Mouse (Mus musculus) midbrain, embryonic 15.5 days (tissue): ENCODE measurements around the gene Scn3a. TPM values are rescaled to one million over a fixed set of nuclear protein-coding genes. Genes with fewer than 3 reads are reported as not detected.
A peak's percentile ranks its signal among the peaks of the same experiment; 100 is the strongest.

ENCODE experiments used
- ATAC-seq: fragments of 200-750 bp; cut with Nextera tagmentation; replicated peaks from 2 replicates; pipeline ENCODE4 v1.8.0; 2017; ENCODE audit warnings: moderate TSS enrichment
- H3K27ac ChIP-seq: fragments of 300-500 bp; sonication (generic); 2 replicates; pipeline ENCODE4 v1.5.1; 2015; ENCODE audit warnings: mild to moderate bottlenecking, inconsistent platforms
- H3K27me3 ChIP-seq: fragments of 300-500 bp; sonication (generic); replicated peaks from 2 replicates; pipeline ENCODE4 v1.6.1; 2015; ENCODE audit warnings: inconsistent platforms
- H3K36me3 ChIP-seq: fragments of 300-500 bp; sonication (generic); replicated peaks from 2 replicates; pipeline ENCODE4 v1.6.1; 2015; ENCODE audit warnings: inconsistent platforms
- H3K4me1 ChIP-seq: fragments of 300-500 bp; sonication (generic); 2 replicates; pipeline ENCODE4 v1.6.1; 2015; ENCODE audit warnings: inconsistent platforms
- H3K4me2 ChIP-seq: fragments of 300-500 bp; sonication (generic); 2 replicates; pipeline ENCODE4 v1.6.1; 2015; ENCODE audit warnings: inconsistent platforms, mild to moderate bottlenecking, moderate library complexity
- H3K4me3 ChIP-seq: fragments of 300-500 bp; sonication (generic); 2 replicates; pipeline ENCODE4 v1.5.1; 2015; ENCODE audit warnings: mild to moderate bottlenecking, inconsistent platforms
- H3K9ac ChIP-seq: fragments of 300-500 bp; sonication (generic); 2 replicates; pipeline ENCODE4 v1.6.1; 2015; ENCODE audit warnings: mild to moderate bottlenecking, inconsistent platforms
- H3K9me3 ChIP-seq: fragments of 300-500 bp; sonication (generic); 2 replicates; pipeline ENCODE4 v1.6.1; 2016; ENCODE audit warnings: inconsistent platforms
- WGBS: fragments of 180-500 bp; shearing (Covaris S2); methylation state at CpG from one replicate; pipeline ENCODE4 v1.1.7; 2015; ENCODE audit warnings: mixed read lengths; 5-methylcytosine and 5-hydroxymethylcytosine counted together
- polyA plus RNA-seq: library from polyadenylated mRNA; unstranded; fragments of >200 nt; fragmentation: Nextera tagmentation; extraction: Ambion mirVana; gene quantifications from 2 replicates; pipeline ENCODE4 v1.2.1, GENCODE M21; 2015

Gene Scn3a
- polyA plus RNA-seq, 1 experiment from 2014 or later, result 71.7 TPM

DNA sequence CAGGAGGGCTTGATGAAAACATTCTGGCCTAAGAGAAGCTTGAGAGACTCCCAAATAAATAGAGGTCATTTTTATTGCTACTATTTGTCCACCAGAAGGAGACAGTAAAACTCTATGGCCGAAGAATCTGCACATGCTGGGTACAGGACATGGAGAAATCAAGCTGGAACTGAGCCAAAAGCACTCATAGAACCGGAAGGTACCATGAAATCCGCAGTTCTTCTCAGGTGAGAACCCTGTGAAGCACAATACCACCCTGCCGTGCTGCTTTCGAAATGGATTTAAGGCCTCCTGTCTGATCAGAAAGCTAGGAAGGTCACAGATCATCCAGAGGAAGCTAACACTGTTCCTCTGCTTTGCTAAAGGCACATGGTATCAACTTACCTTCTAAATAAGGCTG lies 143.9 kb downstream of the Scn3a start:
- ATAC-seq, result 0 out of 2 replicates have a peak, but pooled peaks have one; percentile 22
- Histone ChIP-seq H3K36me3 (no peaks in the 10 kb centered on the region), H3K9me3 (no peaks in the 10 kb centered on the region), H3K4me3 (no peak overlapping the region), H3K9ac (no peak overlapping the region), H3K27me3 (no peaks in the 10 kb centered on the region), H3K4me1 (peaks cover 17% of the 10 kb centered on the region), H3K4me2 (no peak overlapping the region), H3K27ac (no peak overlapping the region)
- WGBS, result 65% methylated on average over 5 of the region's 5 CpGs

DNA sequence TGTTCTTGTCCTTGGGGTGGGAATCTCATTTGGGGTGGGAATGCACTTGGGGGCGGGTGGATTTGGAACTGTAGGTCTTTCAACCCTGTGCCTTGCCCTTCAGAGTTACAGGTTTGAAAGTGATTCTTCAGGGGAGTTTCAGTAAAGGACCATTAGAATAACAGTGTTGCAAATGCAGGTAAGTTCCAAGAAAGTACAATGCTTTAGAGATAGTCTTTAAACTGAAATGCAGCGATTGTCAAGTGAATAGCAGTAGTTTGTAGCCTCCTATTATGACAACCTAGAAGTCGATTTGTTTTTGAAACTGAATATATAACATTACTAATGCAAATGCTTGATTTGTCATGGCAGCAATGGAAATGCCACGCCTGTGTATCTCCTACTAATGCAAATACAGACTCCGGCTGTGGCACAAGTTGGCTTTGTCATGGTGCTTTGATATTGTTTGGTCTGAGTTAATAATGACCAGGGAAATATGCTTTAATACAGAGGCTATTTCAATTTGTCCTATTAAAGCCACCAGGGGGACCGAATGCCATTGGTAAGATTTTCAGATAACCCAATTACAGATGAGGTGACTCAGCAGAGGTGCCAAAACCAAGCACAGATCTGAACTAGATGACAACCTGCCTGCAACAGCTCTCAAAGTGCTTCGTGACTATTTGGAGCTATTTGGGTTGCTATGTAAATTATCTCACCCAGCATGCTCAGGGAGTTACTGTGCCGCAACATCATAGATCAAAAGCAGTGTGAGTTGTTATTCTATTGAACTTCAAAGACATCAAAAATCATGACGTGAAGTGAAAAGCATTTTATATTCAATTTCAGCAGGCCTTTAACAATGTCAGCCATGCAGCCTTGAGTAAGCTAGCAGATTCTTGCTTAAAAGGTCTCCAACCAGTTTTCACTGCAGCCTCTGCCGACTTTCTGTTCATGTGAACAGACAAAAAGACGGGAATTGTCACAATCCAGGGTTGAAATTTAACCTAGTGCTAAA lies 145.9 kb downstream of the Scn3a start:
- H3K4me1 ChIP-seq, result peaks cover 19% of the 10 kb centered on the region
- no peaks in the 10 kb centered on the region for H3K9me3 ChIP-seq
- H3K27ac ChIP-seq, result peak overlapping the region; percentile 67
- ATAC-seq, result peak; percentile 88
- WGBS, result 38% methylated on average over 11 of the region's 11 CpGs
- H3K4me3 ChIP-seq, result no peak overlapping the region
- H3K4me2 ChIP-seq, result no peak overlapping the region
- H3K36me3 ChIP-seq, result no peaks in the 10 kb centered on the region
- no peaks in the 10 kb centered on the region for H3K27me3 ChIP-seq
- no peak overlapping the region for H3K9ac ChIP-seq

DNA sequence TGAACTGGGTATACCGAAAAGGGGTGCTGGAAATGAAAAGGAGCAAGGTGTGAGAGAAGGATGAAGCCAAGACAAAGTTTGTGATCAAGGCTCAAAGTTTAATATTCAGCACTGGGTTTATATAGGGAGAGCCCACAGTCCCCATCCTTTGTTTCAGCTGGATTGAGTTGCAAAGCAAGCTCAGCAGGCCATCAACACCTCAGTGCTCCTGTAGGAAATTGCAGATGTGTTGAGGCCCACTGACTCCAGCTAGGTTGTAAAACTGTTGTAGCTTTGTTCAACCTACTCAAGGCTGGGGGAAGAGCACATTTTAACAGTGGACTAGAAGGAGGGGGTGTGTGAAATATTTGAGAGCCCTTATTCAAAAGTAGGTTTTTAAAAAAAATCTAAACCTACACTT lies 148.8 kb downstream of the Scn3a start:
- Histone ChIP-seq H3K4me3 (no peak overlapping the region), H3K9me3 (no peaks in the 10 kb centered on the region), H3K4me2 (no peak overlapping the region), H3K9ac (no peak overlapping the region), H3K27me3 (no peaks in the 10 kb centered on the region), H3K36me3 (no peaks in the 10 kb centered on the region), H3K4me1 (peaks cover 42% of the 10 kb centered on the region), H3K27ac (no peak overlapping the region)
- ATAC-seq, result no peak
- 76% methylated on average over 1 of the region's 1 CpGs for WGBS

DNA sequence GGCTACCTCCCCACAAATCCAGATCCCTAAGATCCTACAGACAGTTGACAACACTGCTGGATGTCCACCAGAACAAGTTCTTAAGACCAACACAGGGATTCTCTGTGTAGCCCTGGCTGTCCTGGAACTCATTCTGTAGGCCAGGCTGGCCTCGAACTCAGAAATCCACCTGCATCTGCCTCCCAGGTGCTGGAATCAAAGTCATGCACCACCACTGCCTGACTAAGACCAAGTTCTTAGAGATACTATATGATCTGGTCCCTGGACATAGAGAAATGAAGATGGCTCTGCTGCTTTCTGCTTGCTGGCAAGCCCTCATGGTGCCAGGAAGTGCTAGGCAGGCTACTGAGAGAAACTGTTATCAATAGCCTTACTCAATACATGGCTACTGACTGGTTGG lies 150.9 kb downstream of the Scn3a start:
- H3K9ac ChIP-seq, result no peak overlapping the region
- H3K4me2 ChIP-seq, result no peak overlapping the region
- WGBS, result 98% methylated on average over 1 of the region's 1 CpGs
- peaks cover 32% of the 10 kb centered on the region for H3K4me1 ChIP-seq
- H3K9me3 ChIP-seq, result no peaks in the 10 kb centered on the region
- no peaks in the 10 kb centered on the region for H3K36me3 ChIP-seq
- ATAC-seq, result no peak
- no peak overlapping the region for H3K4me3 ChIP-seq
- peak overlapping the region; percentile 91 for H3K27ac ChIP-seq
- no peaks in the 10 kb centered on the region for H3K27me3 ChIP-seq

DNA sequence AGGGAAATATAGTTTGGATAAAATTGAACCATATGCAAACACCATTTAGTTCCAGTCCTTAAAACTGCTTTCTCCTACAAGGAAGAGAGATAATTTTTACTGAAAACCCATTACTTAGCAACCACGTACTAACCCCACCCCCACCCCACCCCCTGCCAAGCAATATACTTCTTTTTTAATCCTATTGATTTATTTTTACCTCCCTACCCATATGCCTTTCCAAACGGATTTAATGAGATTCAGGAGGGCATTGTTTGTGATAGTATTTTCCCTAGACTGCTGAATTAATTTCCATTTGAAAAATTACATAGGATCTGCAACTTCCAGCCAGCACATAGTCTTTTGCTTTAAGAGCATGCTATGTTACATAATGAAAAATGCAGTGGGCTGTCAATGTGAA lies 152.1 kb downstream of the Scn3a start:
- H3K4me3 ChIP-seq, result no peak overlapping the region; the same call in 1 of the 2 replicates
- no peaks in the 10 kb centered on the region for H3K9me3 ChIP-seq
- H3K36me3 ChIP-seq, result no peaks in the 10 kb centered on the region
- ATAC-seq, result peak; percentile 32
- WGBS, result 0% methylated on average over 2 of the region's 2 CpGs
- peaks cover 28% of the 10 kb centered on the region for H3K4me1 ChIP-seq
- no peak overlapping the region for H3K9ac ChIP-seq
- H3K27me3 ChIP-seq, result no peaks in the 10 kb centered on the region
- peak overlapping the region; percentile 91 for H3K27ac ChIP-seq
- H3K4me2 ChIP-seq, result peak overlapping the region; percentile 52

DNA sequence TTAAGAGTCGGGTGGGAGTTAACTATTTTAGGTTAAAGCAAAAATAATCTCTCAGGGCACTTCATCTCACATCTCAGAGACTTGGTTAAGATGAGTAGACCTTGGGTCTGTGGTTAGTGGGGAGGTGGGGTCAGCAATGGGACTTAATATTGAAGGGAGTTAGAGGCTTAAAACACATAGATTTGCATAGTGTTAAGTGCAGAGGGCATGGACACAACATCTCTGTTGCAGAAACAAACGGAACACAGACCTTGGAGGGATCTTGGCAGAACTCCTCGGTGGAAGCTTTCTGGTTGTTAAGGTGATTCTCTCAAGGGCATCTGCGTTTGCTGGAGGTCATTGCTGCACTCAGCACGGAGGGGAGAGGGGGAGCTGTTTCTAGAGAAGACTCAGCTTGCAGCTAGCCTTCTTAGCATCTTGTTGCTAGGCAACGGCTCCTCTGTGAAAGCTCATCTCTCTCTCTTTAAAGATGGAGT lies 152.6 kb downstream of the Scn3a start:
- Histone ChIP-seq H3K9ac (no peak overlapping the region), H3K27ac (peak overlapping the region; percentile 91), H3K4me2 (peak overlapping the region; percentile 52), H3K4me1 (peaks cover 28% of the 10 kb centered on the region), H3K27me3 (no peaks in the 10 kb centered on the region), H3K36me3 (no peaks in the 10 kb centered on the region), H3K9me3 (no peaks in the 10 kb centered on the region), H3K4me3 (peak overlapping the region; percentile 21)
- WGBS, result under 1% methylated on average over 6 of the region's 6 CpGs
- peak; percentile 93 for ATAC-seq

DNA sequence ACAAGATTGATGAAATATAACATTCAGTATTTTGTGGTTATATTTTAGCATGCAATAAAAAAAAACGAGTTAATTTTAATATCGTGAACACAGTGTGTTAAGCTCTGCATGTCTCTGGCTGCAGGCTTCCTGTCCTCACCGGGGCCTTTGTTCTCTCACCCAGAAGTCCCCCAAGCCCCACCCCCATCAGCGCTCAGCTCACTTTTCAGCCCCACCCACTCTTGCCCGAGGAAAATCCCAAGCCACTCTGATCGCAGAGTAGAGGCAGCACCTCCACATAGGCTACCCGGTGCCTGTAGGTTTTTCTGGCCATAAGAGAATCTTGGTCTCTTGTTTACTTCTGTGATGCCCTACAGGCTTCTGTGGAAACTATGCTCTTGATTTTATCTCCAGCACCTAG lies 153.2 kb downstream of the Scn3a start:
- Histone ChIP-seq H3K4me2 (peak overlapping the region; percentile 52), H3K36me3 (no peaks in the 10 kb centered on the region), H3K27me3 (no peaks in the 10 kb centered on the region), H3K4me3 (peak overlapping the region; percentile 23), H3K4me1 (peaks cover 28% of the 10 kb centered on the region), H3K9ac (0 out of 2 replicates have a peak overlapping the region, but pooled peaks have one; percentile 16), H3K9me3 (no peaks in the 10 kb centered on the region), H3K27ac (peak overlapping the region; percentile 91)
- WGBS, result 0% methylated on average over 7 of the region's 7 CpGs
- ATAC-seq, result peak; percentile 90

DNA sequence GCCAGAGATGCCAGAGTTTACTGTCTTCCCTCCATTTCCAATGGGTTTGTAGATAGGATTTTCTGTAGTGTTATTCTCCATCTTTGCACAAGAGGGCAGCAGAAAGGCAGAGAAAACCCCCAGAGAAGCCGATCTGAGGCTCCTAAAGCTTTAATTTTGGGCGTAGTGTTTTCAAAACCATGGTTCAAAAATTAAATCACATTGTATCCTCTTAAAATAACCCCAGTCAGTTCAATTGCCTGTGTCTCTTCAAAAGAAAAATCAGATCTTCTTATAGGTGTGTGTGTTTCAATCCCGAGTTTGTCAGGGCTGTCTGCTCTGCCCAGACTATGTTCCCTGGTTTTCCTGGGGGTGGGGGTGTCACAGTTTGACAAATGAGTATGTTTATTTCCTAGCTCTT lies 153.7 kb downstream of the Scn3a start:
- Histone ChIP-seq H3K36me3 (no peaks in the 10 kb centered on the region), H3K9me3 (no peaks in the 10 kb centered on the region), H3K4me3 (peak overlapping the region; percentile 25), H3K4me2 (peak overlapping the region; percentile 52), H3K9ac (peak overlapping the region; percentile 16; the same call in 1 of the 2 replicates), H3K27me3 (no peaks in the 10 kb centered on the region), H3K27ac (peak overlapping the region; percentile 91), H3K4me1 (peaks cover 28% of the 10 kb centered on the region)
- peak; percentile 45; the same call in 1 of the 2 replicates for ATAC-seq
- 0% methylated on average over 3 of the region's 3 CpGs for WGBS

Other genes starting within 250 kb of the Scn3a start
- 0.93 and 1.0 TPM in 2 replicates for gene Slc38a11, start 203.6 kb downstream of the Scn3a start, polyA plus RNA-seq
- 43.6 and 47.5 TPM in 2 replicates for gene Scn2a, start 53.1 kb upstream of the Scn3a start, polyA plus RNA-seq